Mouse (Mus musculus) kidney, embryonic 16.5 days (tissue): ENCODE measurements around the gene Rbm34. TPM values are rescaled to one million over a fixed set of nuclear protein-coding genes. Genes with fewer than 3 reads are reported as not detected.
A peak's percentile ranks its signal among the peaks of the same experiment; 100 is the strongest.

Experiments used
- ATAC-seq: fragments of 200-750 bp; cut with Nextera tagmentation; 2 replicates; pipeline ENCODE4 v1.8.0; 2017; ENCODE audit warnings: moderate TSS enrichment; ENCODE audit not compliant: low FRiP score, low TSS enrichment
- H3K27ac ChIP-seq: fragments of 300-500 bp; sonication (generic); 2 replicates; pipeline ENCODE4 v1.5.1; 2014; ENCODE audit warnings: low read length
- H3K27me3 ChIP-seq: fragments of 300-500 bp; sonication (generic); 2 replicates; pipeline ENCODE4 v1.6.1; 2014; ENCODE audit warnings: low read length, control low read depth, mixed read lengths; ENCODE audit not compliant: insufficient read depth
- H3K36me3 ChIP-seq: fragments of 300-500 bp; sonication (generic); 2 replicates; pipeline ENCODE4 v1.6.1; 2014; ENCODE audit warnings: low read length, control low read depth, mixed read lengths; ENCODE audit not compliant: insufficient read depth
- H3K4me1 ChIP-seq: fragments of 300-500 bp; sonication (generic); 2 replicates; pipeline ENCODE4 v1.6.1; 2014; ENCODE audit warnings: low read length, control low read depth, mixed read lengths; ENCODE audit not compliant: insufficient read depth
- H3K4me2 ChIP-seq: fragments of 300-500 bp; sonication (generic); replicated peaks from 2 replicates; pipeline ENCODE4 v1.6.1; 2014; ENCODE audit warnings: low read depth, low read length
- H3K4me3 ChIP-seq: fragments of 300-500 bp; sonication (generic); 2 replicates; pipeline ENCODE4 v1.5.1; 2014; ENCODE audit warnings: mild to moderate bottlenecking, low read length
- H3K9ac ChIP-seq: fragments of 300-500 bp; sonication (generic); replicated peaks from 2 replicates; pipeline ENCODE4 v1.6.1; 2014; ENCODE audit warnings: low read length
- H3K9me3 ChIP-seq: fragments of 300-500 bp; sonication (generic); 2 replicates; pipeline ENCODE4 v1.6.1; 2016; ENCODE audit warnings: low read length, control low read depth
- WGBS: fragments of 180-500 bp; shearing (Covaris S2); extraction: QIAGEN DNeasy Blood & Tissue Kit; methylation state at CpG from one replicate; pipeline ENCODE4 v1.1.7; 2014; 5-methylcytosine and 5-hydroxymethylcytosine counted together
- polyA plus RNA-seq: library from polyadenylated mRNA; unstranded; fragments of >200 nt; fragmentation: Nextera tagmentation; extraction: Ambion mirVana; gene quantifications from 2 replicates; pipeline ENCODE4 v1.2.1, GENCODE M21; 2015

The Rbm34 gene
- polyA plus RNA-seq, 1 experiment from 2014 or later, result 20.1 TPM

DNA sequence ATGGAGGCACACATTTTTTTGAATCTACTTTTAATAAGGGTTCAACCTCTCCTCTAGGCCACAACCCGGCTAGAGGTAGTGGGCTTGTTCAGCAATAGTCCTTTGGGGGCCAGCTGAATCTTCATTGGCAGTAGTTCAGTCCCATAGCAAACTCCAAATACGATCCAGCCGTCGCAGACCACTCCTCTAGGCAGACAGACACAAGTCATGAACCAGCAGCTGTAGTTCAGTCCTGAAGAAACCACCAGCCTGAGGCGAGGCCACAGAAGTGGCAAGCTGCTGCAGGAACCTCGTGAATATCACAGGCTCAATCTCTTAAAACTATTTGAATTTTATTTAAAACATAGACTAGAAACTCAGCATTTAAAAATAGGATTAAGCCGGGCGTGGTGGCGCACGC, 7.2 kb upstream of the Rbm34 start:
- H3K27me3 ChIP-seq, result peaks cover 16% of the 10 kb centered on the region
- no peak overlapping the region for H3K4me2 ChIP-seq
- no peak overlapping the region for H3K4me3 ChIP-seq
- H3K36me3 ChIP-seq, result no peaks in the 10 kb centered on the region
- no peak for ATAC-seq
- no peak overlapping the region for H3K27ac ChIP-seq
- 0 out of 2 replicates have a peak, but pooled peaks cover 6% of the 10 kb centered on the region for H3K4me1 ChIP-seq
- H3K9me3 ChIP-seq, result no peaks in the 10 kb centered on the region
- H3K9ac ChIP-seq, result no peak overlapping the region
- WGBS, result 81% methylated on average over 10 of the region's 10 CpGs

- no peaks in the 10 kb centered on the region for H3K9me3 ChIP-seq
- ATAC-seq, result no peak
- WGBS, result 71% methylated on average over 8 of the region's 8 CpGs
- H3K9ac ChIP-seq, result no peak overlapping the region
- no peaks in the 10 kb centered on the region for H3K36me3 ChIP-seq
- no peak overlapping the region for H3K4me2 ChIP-seq
- no peak overlapping the region for H3K27ac ChIP-seq
- 0 out of 2 replicates have a peak, but pooled peaks cover 6% of the 10 kb centered on the region for H3K4me1 ChIP-seq
- peaks cover 16% of the 10 kb centered on the region for H3K27me3 ChIP-seq
- no peak overlapping the region for H3K4me3 ChIP-seq
Measured at GRCm38 (mm10) chr8:126976608-126977348, 5.9 kb upstream of the Rbm34 start.

DNA sequence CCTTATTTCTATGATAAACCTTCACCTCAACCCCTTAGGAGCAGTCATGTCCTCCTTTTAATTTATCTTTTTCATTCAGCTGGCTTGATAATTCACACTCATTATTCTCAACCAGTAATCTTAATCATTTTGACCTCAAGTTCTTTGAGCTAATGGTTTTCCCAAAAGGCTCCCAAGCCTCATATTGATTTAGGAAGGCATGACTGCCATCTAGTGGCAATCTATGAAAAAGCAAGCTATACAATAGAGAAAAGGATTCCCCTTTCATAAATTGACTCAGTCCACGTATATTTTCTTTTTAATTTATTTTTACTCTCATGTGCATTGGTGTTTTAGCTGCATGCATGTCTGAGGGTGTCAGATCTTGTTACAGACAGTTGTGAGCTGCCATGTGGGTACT, 4.8 kb upstream of the Rbm34 start:
- WGBS, result 34% methylated on average over 1 of the region's 1 CpGs
- Histone ChIP-seq H3K9me3 (no peaks in the 10 kb centered on the region), H3K4me1 (0 out of 2 replicates have a peak, but pooled peaks cover 6% of the 10 kb centered on the region), H3K36me3 (no peaks in the 10 kb centered on the region), H3K27me3 (peaks cover 16% of the 10 kb centered on the region), H3K4me2 (no peak overlapping the region), H3K4me3 (no peak overlapping the region), H3K27ac (no peak overlapping the region), H3K9ac (no peak overlapping the region)
- no peak for ATAC-seq

DNA sequence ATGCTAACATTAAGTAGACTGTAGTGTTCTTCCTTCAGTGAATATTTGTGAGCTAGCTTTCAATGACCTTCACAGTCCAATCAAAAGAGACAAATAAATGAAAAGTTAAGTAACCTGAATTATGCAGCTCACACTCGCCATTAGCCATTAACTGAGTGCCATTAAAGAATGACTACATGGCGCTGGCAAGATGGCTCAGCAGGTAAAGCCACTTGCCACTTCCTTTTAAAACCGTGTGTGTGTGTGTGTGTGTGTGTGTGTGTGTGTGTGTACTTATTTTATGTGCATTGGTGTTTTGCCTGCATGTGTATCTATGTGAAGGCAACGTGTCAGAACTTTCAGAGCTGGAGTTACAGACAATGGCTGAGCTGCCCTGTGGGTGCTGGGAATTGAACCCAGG, 3.6 kb upstream of the Rbm34 start:
- no peaks in the 10 kb centered on the region for H3K36me3 ChIP-seq
- H3K4me2 ChIP-seq, result no peak overlapping the region
- no peak overlapping the region for H3K27ac ChIP-seq
- H3K4me1 ChIP-seq, result peaks cover 11% of the 10 kb centered on the region
- 70% methylated on average over 4 of the region's 4 CpGs for WGBS
- H3K9me3 ChIP-seq, result no peaks in the 10 kb centered on the region
- H3K9ac ChIP-seq, result no peak overlapping the region
- no peak overlapping the region for H3K4me3 ChIP-seq
- peaks cover 16% of the 10 kb centered on the region for H3K27me3 ChIP-seq
- ATAC-seq, result no peak

GRCm38 (mm10) chr8:126973686-126974265, 2.9 kb upstream of the Rbm34 start:
- peaks cover 13% of the 10 kb centered on the region for H3K27me3 ChIP-seq
- no peak overlapping the region for H3K4me2 ChIP-seq
- peaks cover 4% of the 10 kb centered on the region; the same call in 1 of the 2 replicates for H3K36me3 ChIP-seq
- ATAC-seq, result no peak
- H3K9ac ChIP-seq, result no peak overlapping the region
- WGBS, result 73% methylated on average over 9 of the region's 9 CpGs
- peak overlapping the region; percentile 16; the same call in 1 of the 2 replicates for H3K27ac ChIP-seq
- no peaks in the 10 kb centered on the region for H3K9me3 ChIP-seq
- peaks cover 6% of the 10 kb centered on the region for H3K4me1 ChIP-seq
- no peak overlapping the region for H3K4me3 ChIP-seq

DNA sequence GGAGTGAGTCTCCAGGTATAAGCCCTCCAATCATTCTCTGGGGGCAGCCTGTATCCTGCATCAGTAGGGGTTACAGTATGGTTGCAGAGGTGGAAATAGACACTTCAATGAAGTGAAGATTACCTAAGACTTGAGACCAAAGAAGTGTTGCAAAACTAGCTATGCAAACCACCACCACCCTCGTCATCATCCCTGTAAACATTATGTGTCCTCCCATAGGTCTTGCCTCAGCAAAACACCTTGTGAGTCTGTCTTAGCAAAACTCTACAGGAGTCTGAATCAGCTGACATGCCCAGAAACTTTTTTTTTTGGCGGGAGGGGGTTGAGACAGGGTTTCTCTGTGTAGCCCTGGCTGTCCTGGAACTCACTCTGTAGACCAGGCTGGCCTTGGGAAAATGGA, 1.8 kb upstream of the Rbm34 start:
- Histone ChIP-seq H3K9ac (no peak overlapping the region), H3K9me3 (no peaks in the 10 kb centered on the region), H3K36me3 (peaks cover 15% of the 10 kb centered on the region), H3K4me1 (peaks cover 6% of the 10 kb centered on the region), H3K4me3 (no peak overlapping the region), H3K27ac (no peak overlapping the region), H3K4me2 (no peak overlapping the region), H3K27me3 (peaks cover 6% of the 10 kb centered on the region)
- 90% methylated on average over 2 of the region's 2 CpGs for WGBS
- ATAC-seq, result no peak

DNA sequence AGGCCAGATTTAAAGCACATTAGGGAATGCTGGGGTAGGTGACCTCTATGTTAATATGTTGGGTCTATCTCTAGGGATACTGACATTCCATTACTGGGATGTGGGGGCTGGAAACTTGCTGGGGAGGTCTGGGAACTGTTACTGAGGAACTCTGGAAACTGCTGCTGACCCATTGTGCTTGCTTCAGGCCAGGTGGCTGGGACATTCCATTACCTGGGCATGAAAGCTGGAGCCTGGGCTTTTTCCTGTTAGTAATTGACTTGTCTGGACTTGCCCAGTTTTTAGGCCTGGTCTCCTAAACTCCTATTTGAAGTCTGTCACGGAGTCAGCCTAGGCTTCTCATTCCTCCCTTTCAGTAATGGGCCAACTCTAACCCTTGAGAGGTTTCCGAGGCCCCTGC, 1.2 kb upstream of the Rbm34 start:
- H3K27ac ChIP-seq, result no peak overlapping the region
- no peak for ATAC-seq

DNA sequence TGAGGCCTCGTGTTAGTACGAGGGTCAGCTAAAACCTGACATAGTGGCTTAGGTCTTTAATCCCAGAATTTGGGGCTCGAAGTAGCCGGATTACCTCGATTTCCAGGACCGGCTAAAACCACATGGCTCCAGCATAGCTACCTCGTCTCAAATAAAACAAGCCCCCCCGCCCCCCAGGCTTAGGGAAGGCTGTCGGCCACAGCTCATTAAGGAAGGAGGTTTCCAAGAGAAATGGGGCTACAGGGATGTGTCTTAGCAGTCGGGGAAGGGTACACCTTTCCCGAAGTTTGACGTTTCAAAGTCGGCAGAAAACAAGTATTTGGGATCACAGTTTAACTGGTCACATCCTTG, 418 bp upstream of the Rbm34 start:
- Histone ChIP-seq H3K4me1 (peaks cover 6% of the 10 kb centered on the region), H3K4me3 (peak overlapping the region; percentile 90), H3K4me2 (peak overlapping the region; percentile 71), H3K27me3 (no peaks in the 10 kb centered on the region), H3K9me3 (no peaks in the 10 kb centered on the region), H3K36me3 (peaks cover 24% of the 10 kb centered on the region), H3K27ac (peak overlapping the region; percentile 85), H3K9ac (peak overlapping the region; percentile 82)
- ATAC-seq, result peak; percentile 37
- WGBS, result 12% methylated on average over 13 of the region's 13 CpGs

More for the DNA sequence above, 1.2 kb upstream of the Rbm34 start:
- 85% methylated on average over 2 of the region's 2 CpGs for WGBS
- Histone ChIP-seq H3K27me3 (peaks cover 3% of the 10 kb centered on the region; the same call in 1 of the 2 replicates), H3K4me3 (no peak overlapping the region), H3K36me3 (peaks cover 20% of the 10 kb centered on the region), H3K9ac (no peak overlapping the region), H3K9me3 (no peaks in the 10 kb centered on the region), H3K4me1 (peaks cover 6% of the 10 kb centered on the region), H3K4me2 (no peak overlapping the region)

DNA sequence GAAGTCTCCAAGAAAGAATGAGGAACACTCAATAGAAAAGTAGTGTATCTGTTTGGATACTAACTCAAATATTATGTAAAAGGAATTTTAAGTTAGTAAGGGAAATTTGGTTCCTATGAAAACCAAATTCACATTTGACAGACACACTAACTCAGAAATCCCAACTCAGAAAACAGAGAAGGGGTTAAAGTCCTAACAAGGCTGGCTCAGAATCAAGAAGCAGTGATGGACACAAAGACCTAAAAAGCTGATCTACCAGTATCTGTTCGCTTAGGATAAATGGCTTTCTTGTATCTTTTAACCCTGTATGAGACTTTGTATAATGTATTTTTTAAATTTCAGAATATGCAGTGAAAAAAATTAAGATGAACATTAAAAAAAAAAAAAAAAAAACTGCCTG, 1.3 kb downstream of the Rbm34 start:
- peaks cover 6% of the 10 kb centered on the region for H3K4me1 ChIP-seq
- no peak overlapping the region for H3K27ac ChIP-seq
- no peaks in the 10 kb centered on the region for H3K9me3 ChIP-seq
- WGBS, result 92% methylated on average over 1 of the region's 1 CpGs
- no peak for ATAC-seq
- no peak overlapping the region for H3K4me3 ChIP-seq
- H3K4me2 ChIP-seq, result no peak overlapping the region
- H3K27me3 ChIP-seq, result no peaks in the 10 kb centered on the region
- peaks cover 33% of the 10 kb centered on the region for H3K36me3 ChIP-seq
- H3K9ac ChIP-seq, result no peak overlapping the region

DNA sequence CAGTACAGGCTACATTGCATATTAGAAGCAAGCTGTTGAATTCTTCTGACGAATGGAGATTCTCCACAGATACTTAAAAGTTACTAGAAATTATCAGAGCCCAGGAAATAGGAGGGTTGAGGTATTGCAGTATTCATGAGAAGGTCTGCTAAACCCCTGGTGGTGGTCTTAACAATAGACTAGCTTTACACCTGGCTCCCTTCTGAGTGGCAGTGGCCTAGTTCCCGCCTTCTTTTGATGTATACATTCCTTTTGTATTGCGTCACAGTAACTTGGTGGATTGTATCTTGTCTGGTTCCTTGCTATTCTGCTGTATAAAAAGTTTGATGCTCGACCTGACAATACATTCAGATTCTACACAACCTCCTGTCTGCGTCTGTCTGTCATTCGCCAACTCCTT, 2.8 kb downstream of the Rbm34 start:
- WGBS, result 93% methylated on average over 6 of the region's 6 CpGs
- Histone ChIP-seq H3K9ac (no peak overlapping the region), H3K4me3 (no peak overlapping the region), H3K4me2 (no peak overlapping the region), H3K4me1 (peaks cover 6% of the 10 kb centered on the region), H3K9me3 (no peaks in the 10 kb centered on the region), H3K27me3 (no peaks in the 10 kb centered on the region), H3K36me3 (peaks cover 37% of the 10 kb centered on the region), H3K27ac (no peak overlapping the region)
- no peak for ATAC-seq
